Comparison of ENCODE assay signal across 21 mouse cellular contexts in the genomic region with DNA sequence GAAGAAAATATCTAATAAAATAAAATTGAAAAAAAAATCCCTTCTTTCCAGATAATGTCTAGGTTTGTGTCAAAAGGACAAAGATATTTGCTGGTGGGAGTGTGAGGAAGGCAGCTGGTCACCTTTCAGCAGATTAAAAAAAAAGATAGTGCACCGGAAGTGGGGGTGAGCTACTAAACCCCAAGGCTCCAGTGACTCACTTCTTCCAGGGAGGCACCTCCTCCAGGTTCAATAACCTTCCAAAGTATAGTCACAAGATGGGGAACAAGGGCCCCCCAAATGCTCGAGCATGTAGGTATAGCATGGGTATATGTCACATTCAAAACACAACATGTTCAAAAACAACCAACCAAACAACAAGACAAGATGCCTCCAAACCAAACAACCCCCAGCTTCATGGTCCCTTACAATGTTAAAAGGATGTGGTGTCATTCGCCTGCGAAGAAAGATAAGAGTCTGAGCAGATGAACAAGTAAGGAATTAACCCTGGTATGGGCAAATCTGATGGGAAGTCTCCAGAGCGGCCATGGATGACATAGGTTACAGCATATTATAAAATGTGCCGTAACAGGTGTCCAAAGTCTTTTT.
DNase-seq lines count a peak whose midpoint lies in the region; ATAC-seq lines count a peak whose summit lies in the region.
"Had no signal": no experiment of that assay in that cellular context is flagged by ENCODE, and none has a peak within 500 bp of the region (broad histone marks: within the 10 kb centered on the region; RNA-seq: fewer than 3 reads in every experiment).

No protein-coding gene starts in this region.

- no peak overlapping the region for H3K27ac ChIP-seq in forebrain, embryonic 15.5 days (replicated peaks)
- H3K27ac ChIP-seq: embryonic facial prominence, embryonic 12.5 days; heart, embryonic 13.5 days; hindbrain, embryonic 12.5 days; intestine, embryonic 15.5 days had no signal

- ATAC-seq in activated CD4-positive, CD25-positive, alpha-beta regulatory T cell, adult 4 months: peak; percentile 20
- peak; percentile 38; the same call in 1 of the 2 replicates for ATAC-seq in megakaryocyte-erythroid progenitor cell, adult 5-6 weeks (replicated peaks; ENCODE audit: low FRiP score, low TSS enrichment, poor library complexity, severe bottlenecking)
- no peak for ATAC-seq in forebrain, embryonic 15.5 days (replicated peaks)
- ATAC-seq: forebrain, postnatal 0 days; hindbrain, embryonic 16.5 days; intestine, embryonic 15.5 days; Patski had no signal

- WGBS in forebrain, embryonic 15.5 days: 92% methylated on average over 6 of the region's 6 CpGs

- intact Hi-C loops in heart, postnatal 36 days (cut with DNase I): no loop called here

- no peak overlapping the region for H3K4me3 ChIP-seq in forebrain, embryonic 15.5 days
- H3K4me3 ChIP-seq: embryonic facial prominence, embryonic 12.5 days; heart, embryonic 13.5 days; hindbrain, embryonic 12.5 days; intestine, embryonic 15.5 days had no signal

- DNase-seq in heart, adult 11 months: peak; percentile 63
- no peak for DNase-seq in heart, postnatal 36 days
- DNase-seq in thymus, postnatal 4 days: no peak
- no peak for DNase-seq in kidney, adult 9 months
- DNase-seq: adrenal gland, adult 2 months; cerebellum, adult 11 months; cerebellum, adult 8-10 months; cerebellum, postnatal 14 days; forebrain, postnatal 0 days; gastrocnemius, postnatal 14 days; heart, postnatal 4 days; kidney, adult 18-20 months had no signal

- H3K4me2 ChIP-seq in forebrain, embryonic 15.5 days (replicated peaks): no peak overlapping the region
- H3K4me2 ChIP-seq: embryonic facial prominence, embryonic 12.5 days; heart, embryonic 13.5 days; hindbrain, embryonic 12.5 days; intestine, embryonic 15.5 days had no signal

- H3K9me3 ChIP-seq in forebrain, embryonic 15.5 days: no peaks in the 10 kb centered on the region
- H3K9me3 ChIP-seq: embryonic facial prominence, embryonic 12.5 days; heart, embryonic 13.5 days; hindbrain, embryonic 12.5 days; intestine, embryonic 15.5 days had no signal

- H3K9ac ChIP-seq in forebrain, embryonic 15.5 days (replicated peaks): no peak overlapping the region
- H3K9ac ChIP-seq: embryonic facial prominence, embryonic 12.5 days; forebrain, postnatal 0 days; heart, embryonic 13.5 days; hindbrain, embryonic 12.5 days; intestine, embryonic 15.5 days had no signal

- no peaks in the 10 kb centered on the region for H3K36me3 ChIP-seq in forebrain, embryonic 15.5 days
- H3K36me3 ChIP-seq: embryonic facial prominence, embryonic 12.5 days; heart, embryonic 13.5 days; hindbrain, embryonic 12.5 days; intestine, embryonic 15.5 days had no signal

- H3K27me3 ChIP-seq in forebrain, embryonic 15.5 days: peaks cover 24% of the 10 kb centered on the region
- H3K27me3 ChIP-seq: Patski had no signal

- peaks cover 21% of the 10 kb centered on the region for H3K4me1 ChIP-seq in forebrain, embryonic 15.5 days
